Mouse (Mus musculus): ENCODE measurements around the gene Creb5.

Creb5 gene

DNA sequence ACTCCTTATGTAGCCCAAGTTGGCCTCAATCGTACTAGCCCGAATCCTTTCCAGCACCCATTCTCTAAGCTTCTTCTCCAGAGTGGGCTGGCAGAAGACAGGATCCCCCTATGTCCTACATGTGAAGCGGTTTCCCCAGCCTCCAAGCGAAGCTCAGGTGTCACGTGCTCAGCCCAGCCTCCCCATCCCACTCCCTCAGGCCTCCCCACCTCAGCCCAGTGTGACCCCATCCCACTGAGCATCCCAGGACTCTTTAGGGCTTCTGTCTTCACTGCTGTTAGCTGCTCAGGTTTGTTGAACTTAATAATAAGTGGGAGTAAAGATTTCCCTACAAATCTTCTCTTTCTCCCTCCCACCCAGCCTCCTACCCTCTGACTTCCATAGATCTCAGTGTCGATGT is 261.2 kb downstream of the Creb5 start:
- DNase-seq (ENCODE audit: low read depth): no peak

- DNase-seq (ENCODE audit: low read depth): no peak
These were observed 262.3 kb downstream of the Creb5 start for GRCm38 (mm10) chr6:53549409-53549808.

- DNase-seq (ENCODE audit: low read depth): no peak
These were observed 269.0 kb downstream of the Creb5 start for GRCm38 (mm10) chr6:53556050-53556449.

GRCm38 (mm10) chr6:53560928-53561327 is 273.9 kb downstream of the Creb5 start:
- no peak for DNase-seq (ENCODE audit: low read depth)

DNA sequence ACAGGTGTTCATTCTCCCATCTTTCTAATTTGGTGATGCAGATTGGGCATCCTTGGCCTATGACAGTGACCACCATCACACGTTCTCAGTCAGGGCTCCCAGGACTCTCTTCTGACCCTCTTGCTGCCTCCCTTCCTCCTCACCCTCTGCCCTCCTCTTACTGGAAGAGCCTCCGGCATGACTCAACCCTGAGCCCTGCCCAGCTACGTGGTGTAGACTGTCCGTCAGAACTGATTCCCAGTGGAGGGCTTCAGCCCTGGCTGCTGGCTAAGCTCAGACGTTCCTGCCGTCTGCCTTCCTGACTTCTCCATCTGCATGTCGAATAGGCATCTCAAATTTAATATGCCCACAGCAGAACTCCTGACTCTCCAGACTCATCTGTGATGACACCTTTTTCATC is 275.5 kb downstream of the Creb5 start:
- no peak for DNase-seq (ENCODE audit: low read depth)

GRCm38 (mm10) chr6:53563546-53564185 is 276.6 kb downstream of the Creb5 start:
- DNase-seq (ENCODE audit: low read depth): no peak

GRCm38 (mm10) chr6:53569436-53569835 is 282.4 kb downstream of the Creb5 start:
- no peak for DNase-seq (ENCODE audit: low read depth)

- DNase-seq (ENCODE audit: low read depth): no peak
These were observed 283.8 kb downstream of the Creb5 start for GRCm38 (mm10) chr6:53570906-53571305.

GRCm38 (mm10) chr6:53571571-53572122 is 284.6 kb downstream of the Creb5 start:
- DNase-seq (ENCODE audit: low read depth): no peak

GRCm38 (mm10) chr6:53572456-53572855 is 285.4 kb downstream of the Creb5 start:
- no peak for DNase-seq (ENCODE audit: low read depth)

DNA sequence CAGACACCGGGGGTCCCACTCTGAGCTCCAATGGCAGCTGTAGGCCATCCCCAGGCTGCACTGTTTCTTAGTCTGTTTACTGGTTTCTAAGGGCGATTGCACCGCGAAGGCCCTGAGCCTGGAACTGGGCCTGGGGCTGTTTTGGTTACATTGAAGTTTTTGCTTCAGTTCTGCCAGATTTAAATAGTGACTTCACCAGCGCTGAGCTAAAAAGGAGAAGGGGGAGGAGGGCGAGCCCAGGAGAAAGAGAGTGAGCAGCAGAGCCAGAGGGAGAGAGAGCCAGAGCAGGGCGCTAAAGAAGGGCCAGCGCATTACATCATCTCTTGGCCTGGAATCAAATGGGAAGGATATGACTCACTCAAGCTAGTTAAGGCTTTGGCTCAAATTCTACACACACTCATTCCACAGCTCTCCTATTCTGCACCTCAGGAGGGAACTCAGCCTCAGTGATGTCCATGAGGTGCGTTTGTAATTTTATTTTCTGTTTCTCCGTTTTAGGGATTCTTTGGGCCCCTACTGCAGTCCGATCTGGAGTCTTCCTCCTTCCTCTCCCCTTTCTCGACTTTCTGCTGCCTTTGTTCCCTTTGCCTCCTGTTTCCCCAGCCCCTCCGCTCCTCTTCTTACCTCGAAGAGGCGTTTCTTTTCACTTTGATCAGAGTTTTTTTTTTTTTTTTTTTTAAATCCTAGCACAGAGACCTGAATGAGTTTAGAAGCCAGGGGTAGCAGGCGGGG is 286.1 kb downstream of the Creb5 start:
- peak; percentile 63 for DNase-seq (ENCODE audit: low read depth)

DNA sequence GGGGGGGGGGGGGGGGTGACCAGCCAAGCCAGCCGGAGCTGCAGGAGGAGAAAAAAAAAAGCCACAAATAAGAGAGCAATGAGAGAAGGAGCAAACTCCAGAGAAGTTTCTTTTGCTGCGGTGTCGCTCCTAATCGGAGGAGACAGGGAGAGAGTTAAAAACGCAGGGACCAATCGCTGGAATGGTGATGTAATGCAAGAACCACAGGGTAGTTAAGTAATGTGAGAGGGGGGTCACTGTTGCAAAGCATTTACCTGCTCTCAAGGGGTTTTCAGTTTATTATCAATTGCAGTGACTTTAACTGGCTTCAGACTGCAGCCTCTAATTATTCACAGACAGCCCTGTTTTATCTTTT is 286.6 kb downstream of the Creb5 start:
- no peak for DNase-seq (ENCODE audit: low read depth)

DNA sequence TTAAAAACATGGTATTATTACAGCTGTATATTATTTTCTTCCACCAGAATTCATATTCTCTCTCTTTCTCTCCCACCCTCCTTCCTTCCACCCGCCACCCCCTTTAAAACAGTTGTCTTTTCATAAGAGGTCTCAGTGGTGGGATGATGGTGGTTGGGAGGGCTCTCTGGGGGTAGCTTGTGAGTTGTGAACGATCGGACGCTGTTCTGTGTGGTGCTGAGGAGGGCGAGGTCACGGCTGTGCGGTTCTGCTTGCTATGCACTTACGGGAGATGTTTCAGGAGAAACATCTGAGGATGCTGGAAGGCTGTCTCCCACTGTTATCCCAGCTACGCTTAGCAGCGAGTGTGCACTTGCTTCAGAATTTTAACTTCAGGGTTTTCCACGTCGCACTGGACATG is 287.0 kb downstream of the Creb5 start:
- no peak for DNase-seq (ENCODE audit: low read depth)

DNA sequence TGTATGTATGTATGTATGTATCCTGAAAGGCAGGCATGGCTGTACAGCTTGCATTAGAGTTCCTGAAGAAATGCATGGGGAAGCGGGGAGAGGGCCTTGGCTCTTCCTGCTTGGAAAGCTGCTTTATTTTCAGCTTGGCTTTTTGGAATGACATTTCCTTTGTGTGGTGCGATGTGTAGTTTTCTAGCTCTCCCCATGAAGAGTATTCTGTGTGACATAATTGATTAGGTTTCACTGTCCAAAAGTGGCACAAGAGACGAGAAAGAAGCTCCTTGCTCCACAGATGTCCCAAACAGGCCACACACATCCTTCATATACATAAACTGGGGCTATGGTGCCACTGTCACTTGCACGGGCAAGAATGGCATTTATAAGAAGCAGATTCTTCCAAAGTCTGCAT is 288.1 kb downstream of the Creb5 start:
- DNase-seq (ENCODE audit: low read depth): no peak

DNA sequence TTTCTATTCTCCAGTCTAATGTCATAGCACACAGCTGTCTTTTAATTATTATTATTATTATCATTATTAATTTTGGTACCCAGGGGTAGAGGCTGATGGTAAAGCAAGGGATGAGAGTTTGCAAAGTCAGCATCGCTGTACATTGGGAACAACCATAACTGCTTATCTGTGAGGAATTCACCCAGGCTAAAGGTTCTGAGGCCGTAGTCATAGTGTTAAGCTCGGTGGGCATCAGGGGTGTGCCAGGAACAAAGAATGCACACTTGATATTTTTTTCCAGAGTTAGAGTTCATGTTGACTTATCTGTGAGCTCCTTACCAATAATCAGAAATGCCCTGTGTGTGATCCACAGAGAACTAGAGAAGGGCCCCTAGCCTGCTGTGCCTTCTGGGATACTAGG is 288.8 kb downstream of the Creb5 start:
- no peak for DNase-seq (ENCODE audit: low read depth)

DNA sequence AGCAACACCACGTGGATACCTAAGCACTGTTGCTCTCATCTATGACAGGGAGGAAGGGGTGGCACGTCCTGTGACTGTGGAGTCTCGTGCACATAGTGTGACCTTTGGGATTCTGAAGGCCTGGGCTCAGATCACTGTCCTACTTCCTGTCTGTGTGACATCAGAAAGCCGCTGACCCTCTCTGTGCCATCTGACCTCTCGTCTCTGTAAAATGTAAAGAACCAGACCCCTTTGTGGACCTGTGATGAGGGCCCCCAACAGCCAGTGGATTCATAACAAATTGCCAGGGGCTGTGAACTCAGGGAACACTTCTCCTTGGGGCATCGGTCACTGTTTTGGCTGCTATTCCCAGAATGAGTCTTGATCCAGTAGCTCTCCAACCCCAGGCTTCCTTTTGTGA is 289.8 kb downstream of the Creb5 start:
- no peak for DNase-seq (ENCODE audit: low read depth)

- DNase-seq (ENCODE audit: low read depth): no peak
These were observed 290.7 kb downstream of the Creb5 start for GRCm38 (mm10) chr6:53577776-53578175.

DNA sequence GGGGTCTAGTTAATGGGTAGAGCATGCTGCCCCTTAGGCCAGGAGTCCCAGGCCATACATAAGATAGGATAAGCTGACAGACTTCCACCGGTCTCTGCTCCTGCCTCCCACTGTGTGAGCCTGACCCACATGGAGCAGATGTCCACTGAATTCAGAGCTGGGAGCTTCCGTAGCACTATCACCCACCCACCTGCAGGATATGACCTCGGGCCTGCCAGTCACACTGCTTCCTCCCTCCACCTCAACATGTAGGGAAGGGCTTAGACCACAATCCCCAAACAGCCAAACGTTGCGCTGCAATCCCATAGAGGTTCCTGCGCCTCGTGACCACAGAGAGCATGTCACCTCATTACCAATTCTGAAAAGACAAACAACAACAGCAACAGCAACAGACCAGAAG is 293.3 kb downstream of the Creb5 start:
- no peak for DNase-seq (ENCODE audit: low read depth)

- no peak for DNase-seq (ENCODE audit: low read depth)
These were observed 296.3 kb downstream of the Creb5 start for GRCm38 (mm10) chr6:53583234-53583875.

- no peak for DNase-seq (ENCODE audit: low read depth)
These were observed 297.8 kb downstream of the Creb5 start for GRCm38 (mm10) chr6:53584718-53585405.

- no peak for DNase-seq (ENCODE audit: low read depth)
These were observed 302.7 kb downstream of the Creb5 start for GRCm38 (mm10) chr6:53589746-53590145.

GRCm38 (mm10) chr6:53592230-53592629 is 305.2 kb downstream of the Creb5 start:
- DNase-seq (ENCODE audit: low read depth): no peak

DNA sequence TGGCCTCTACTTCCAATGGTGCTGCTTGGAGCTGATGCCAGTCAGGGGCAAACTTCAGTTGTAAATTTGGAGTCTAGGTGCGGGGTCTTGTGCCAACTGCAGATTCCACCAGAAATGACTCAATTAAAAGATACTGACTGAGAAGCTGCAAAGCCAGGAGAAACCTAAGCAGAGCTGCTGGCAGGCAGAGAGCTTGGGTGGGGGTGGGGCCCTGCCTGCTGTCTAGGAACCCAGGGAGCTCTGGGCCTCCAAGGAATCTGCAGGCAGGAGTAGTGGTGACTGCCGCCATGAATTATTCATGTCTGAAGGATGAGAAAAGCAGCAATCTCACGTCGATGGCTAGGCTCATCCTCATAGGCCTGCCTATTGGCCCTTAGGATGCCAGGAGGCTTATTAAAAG is 306.5 kb downstream of the Creb5 start:
- no peak for DNase-seq (ENCODE audit: low read depth)
